Mouse (Mus musculus) forebrain, embryonic 14.5 days (tissue): ENCODE measurements at regions not wholly inside any gene's neighbourhood (a gene's known extent, or its start where the extent isn't known, plus 50 kb on each side); places are given as distances from the start of the nearest gene placed in this dataset.
"Not testable (repeated sequence)": the region's sequence is repeated elsewhere in the genome, so short reads cannot be mapped to it uniquely, and the experiment has no call there.

Source experiments
- ATAC-seq: fragments of 200-750 bp; cut with Nextera tagmentation; 2 replicates; pipeline ENCODE4 v1.8.0; 2017; ENCODE audit warnings: mild to moderate bottlenecking, moderate library complexity
- DNase-seq: peaks from one replicate; pipeline ENCODE4 v3.0.0-alpha.2; 2015; ENCODE audit warnings: low spot score
- H3K27ac ChIP-seq: fragments of 300-500 bp; sonication (generic); 2 replicates; pipeline ENCODE4 v1.5.1; 2014; ENCODE audit warnings: low read depth, mild to moderate bottlenecking, control low read depth, low read length, moderate library complexity
- H3K27me3 ChIP-seq: fragments of 300-500 bp; sonication (generic); replicated peaks from 2 replicates; pipeline ENCODE4 v1.6.1; 2014; ENCODE audit warnings: low read length, control low read depth, mixed read lengths; ENCODE audit not compliant: control insufficient read depth, insufficient read depth
- H3K36me3 ChIP-seq: fragments of 300-500 bp; sonication (generic); 2 replicates; pipeline ENCODE4 v1.6.1; 2014; ENCODE audit warnings: low read length, control low read depth; ENCODE audit not compliant: control insufficient read depth, insufficient read depth
- H3K4me1 ChIP-seq: fragments of 300-500 bp; sonication (generic); 2 replicates; pipeline ENCODE4 v1.6.1; 2014; ENCODE audit warnings: antibody characterized with exemption, low read length, control low read depth; ENCODE audit not compliant: control insufficient read depth, insufficient read depth
- H3K4me2 ChIP-seq: fragments of 300-500 bp; sonication (generic); 2 replicates; pipeline ENCODE4 v1.6.1; 2014; ENCODE audit warnings: mild to moderate bottlenecking, control low read depth, low read length
- H3K4me3 ChIP-seq: fragments of 300-500 bp; sonication (generic); 2 replicates; pipeline ENCODE4 v1.5.1; 2014; ENCODE audit warnings: low read depth, low read length, control low read depth
- H3K9ac ChIP-seq: fragments of 300-500 bp; sonication (generic); 2 replicates; pipeline ENCODE4 v1.6.1; 2014; ENCODE audit warnings: mild to moderate bottlenecking, low read length, control low read depth, moderate library complexity
- H3K9me3 ChIP-seq: fragments of 300-500 bp; sonication (generic); replicated peaks from 2 replicates; pipeline ENCODE4 v1.6.1; 2016; ENCODE audit warnings: low read length, control low read depth, mixed read lengths; ENCODE audit not compliant: control insufficient read depth
- WGBS: fragments of 180-500 bp; shearing (Covaris S2); extraction: QIAGEN DNeasy Blood & Tissue Kit; methylation state at CpG from one replicate; pipeline ENCODE4 v1.1.7; 2014; 5-methylcytosine and 5-hydroxymethylcytosine counted together

DNA sequence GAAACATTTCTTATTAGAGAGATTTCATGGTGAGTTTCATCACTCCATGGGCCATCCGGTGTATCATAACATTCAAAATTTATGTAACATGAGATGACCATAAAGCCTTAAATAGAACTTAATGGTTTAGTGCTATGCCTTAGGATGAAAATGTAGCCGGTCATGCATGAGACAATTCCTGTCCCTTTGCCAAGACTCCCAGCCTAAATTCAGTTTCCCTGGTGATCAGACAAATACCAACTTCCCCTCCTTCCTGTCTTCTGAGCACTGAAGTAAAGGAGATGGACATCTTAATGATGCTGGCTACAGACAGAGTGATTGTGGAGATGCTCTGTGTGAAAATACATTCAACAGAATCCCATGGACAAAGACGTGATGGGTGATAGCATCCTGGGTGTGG lies 322.7 kb downstream of the Ets1 start:
- H3K4me2 ChIP-seq, result no peak overlapping the region
- WGBS, result 59% methylated on average over 3 of the region's 3 CpGs
- H3K36me3 ChIP-seq, result no peaks in the 10 kb centered on the region
- H3K27me3 ChIP-seq, result no peaks in the 10 kb centered on the region
- H3K9me3 ChIP-seq, result no peaks in the 10 kb centered on the region
- ATAC-seq (no peak), DNase-seq (peak; percentile 24)
- no peak overlapping the region for H3K4me3 ChIP-seq
- H3K4me1 ChIP-seq, result no peaks in the 10 kb centered on the region
- H3K9ac ChIP-seq, result no peak overlapping the region
- no peak overlapping the region for H3K27ac ChIP-seq

DNA sequence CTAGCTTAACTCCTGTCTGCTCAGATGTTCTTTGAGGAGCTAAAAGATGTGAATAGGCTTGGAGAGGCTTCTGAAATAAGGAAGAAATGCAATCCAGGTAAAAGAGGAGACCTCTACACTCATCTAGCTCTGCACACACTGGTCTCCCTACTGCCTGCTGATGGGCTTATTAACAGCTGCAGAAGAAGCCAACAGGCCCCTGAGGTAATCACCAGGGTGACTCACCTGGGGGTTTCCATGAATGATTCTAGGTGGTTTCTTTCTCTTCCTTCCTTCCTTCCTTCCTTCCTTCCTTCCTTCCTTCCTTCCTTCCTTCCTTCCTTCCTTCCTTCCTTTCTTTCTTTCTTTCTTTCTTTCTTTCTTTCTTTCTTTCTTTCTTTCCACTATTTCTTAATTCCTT lies 323.4 kb downstream of the Ets1 start:
- H3K4me3 ChIP-seq, H3K4me2 ChIP-seq, H3K36me3 ChIP-seq, DNase-seq, ATAC-seq, H3K27me3 ChIP-seq, H3K9me3 ChIP-seq, H3K4me1 ChIP-seq, H3K27ac ChIP-seq, H3K9ac ChIP-seq: not testable (repeated sequence)

GRCm38 (mm10) chr9:32962679-32963205 lies 326.7 kb downstream of the Ets1 start:
- Histone ChIP-seq H3K4me1 (no peaks in the 10 kb centered on the region), H3K4me3 (no peak overlapping the region), H3K36me3 (no peaks in the 10 kb centered on the region), H3K4me2 (no peak overlapping the region), H3K9me3 (no peaks in the 10 kb centered on the region), H3K27ac (no peak overlapping the region), H3K27me3 (no peaks in the 10 kb centered on the region), H3K9ac (no peak overlapping the region)
- no peak for DNase-seq
- ATAC-seq, result no peak
- WGBS, result 93% methylated on average over 5 of the region's 5 CpGs

GRCm38 (mm10) chr9:32968446-32968845 lies 332.4 kb downstream of the Ets1 start:
- DNase-seq (no peak), ATAC-seq (no peak)
- H3K9ac ChIP-seq, result no peak overlapping the region
- H3K36me3 ChIP-seq, result no peaks in the 10 kb centered on the region
- no peaks in the 10 kb centered on the region for H3K9me3 ChIP-seq
- H3K27ac ChIP-seq, result no peak overlapping the region
- 66% methylated on average over 2 of the region's 2 CpGs for WGBS
- no peak overlapping the region for H3K4me3 ChIP-seq
- H3K4me1 ChIP-seq, result no peaks in the 10 kb centered on the region
- H3K4me2 ChIP-seq, result no peak overlapping the region
- H3K27me3 ChIP-seq, result no peaks in the 10 kb centered on the region

- H3K9me3 ChIP-seq, result no peaks in the 10 kb centered on the region
- H3K27me3 ChIP-seq, result no peaks in the 10 kb centered on the region
- DNase-seq, result no peak
- no peaks in the 10 kb centered on the region for H3K36me3 ChIP-seq
- no peak overlapping the region for H3K4me2 ChIP-seq
- no peak for ATAC-seq
- no peaks in the 10 kb centered on the region for H3K4me1 ChIP-seq
- 85% methylated on average over 5 of the region's 5 CpGs for WGBS
- no peak overlapping the region for H3K9ac ChIP-seq
- no peak overlapping the region for H3K27ac ChIP-seq
- H3K4me3 ChIP-seq, result no peak overlapping the region
Observed at GRCm38 (mm10) chr9:32971421-32971820, 335.4 kb downstream of the Ets1 start.

DNA sequence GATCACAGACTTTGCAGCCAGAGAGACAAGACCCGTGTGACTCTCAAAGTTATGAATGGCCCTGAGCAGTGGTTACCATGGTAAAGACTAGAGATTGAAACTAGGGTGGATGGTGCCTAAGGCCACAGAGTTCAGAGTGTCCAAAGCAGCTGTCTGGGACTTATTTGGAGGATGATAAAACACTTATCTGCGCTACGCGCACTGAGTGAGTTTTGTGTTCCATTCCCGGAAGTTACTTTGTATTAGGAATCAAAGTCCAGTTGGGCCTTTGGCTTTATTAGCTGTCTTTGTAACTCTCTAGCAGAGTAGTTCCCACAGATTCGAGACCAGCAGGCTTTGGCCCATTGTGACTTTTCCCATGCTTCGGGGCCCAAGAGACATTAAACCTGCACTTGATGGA lies 335.9 kb downstream of the Ets1 start:
- Histone ChIP-seq H3K4me3 (no peak overlapping the region), H3K4me2 (no peak overlapping the region), H3K27me3 (no peaks in the 10 kb centered on the region), H3K4me1 (no peaks in the 10 kb centered on the region), H3K9me3 (no peaks in the 10 kb centered on the region), H3K36me3 (no peaks in the 10 kb centered on the region), H3K27ac (no peak overlapping the region), H3K9ac (no peak overlapping the region)
- 85% methylated on average over 7 of the region's 7 CpGs for WGBS
- DNase-seq (no peak), ATAC-seq (no peak)

- no peaks in the 10 kb centered on the region for H3K27me3 ChIP-seq
- 83% methylated on average over 7 of the region's 7 CpGs for WGBS
- H3K27ac ChIP-seq, result no peak overlapping the region
- no peak for ATAC-seq
- no peak for DNase-seq
- no peaks in the 10 kb centered on the region for H3K9me3 ChIP-seq
- H3K4me1 ChIP-seq, result no peaks in the 10 kb centered on the region
- H3K36me3 ChIP-seq, result no peaks in the 10 kb centered on the region
- no peak overlapping the region for H3K4me3 ChIP-seq
- no peak overlapping the region for H3K9ac ChIP-seq
- H3K4me2 ChIP-seq, result no peak overlapping the region
Observed at GRCm38 (mm10) chr9:32972431-32973052, 336.5 kb downstream of the Ets1 start.

DNA sequence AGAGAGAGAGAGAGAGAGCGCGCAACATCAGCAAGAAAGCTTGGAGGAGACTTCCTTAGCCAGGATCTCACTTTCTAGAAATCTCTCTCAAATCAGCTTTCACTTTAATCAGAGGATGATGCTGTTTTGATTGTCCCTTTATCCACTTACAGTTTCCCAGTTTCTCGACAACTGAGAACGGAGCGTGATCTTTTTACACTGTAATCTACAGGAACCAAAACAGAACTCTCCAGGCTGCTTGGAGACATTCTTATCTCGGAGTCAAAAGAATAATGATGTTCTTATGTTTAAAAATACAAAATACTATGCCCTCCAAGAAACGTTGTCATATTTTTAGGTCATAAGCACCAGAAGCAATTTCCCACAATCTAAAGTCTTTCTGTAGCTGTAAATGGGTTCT lies 341.7 kb downstream of the Ets1 start:
- ATAC-seq (no peak), DNase-seq (no peak)
- Histone ChIP-seq H3K4me1 (no peaks in the 10 kb centered on the region), H3K27ac (no peak overlapping the region), H3K4me3 (no peak overlapping the region), H3K27me3 (no peaks in the 10 kb centered on the region), H3K36me3 (no peaks in the 10 kb centered on the region), H3K9me3 (no peaks in the 10 kb centered on the region), H3K4me2 (no peak overlapping the region), H3K9ac (no peak overlapping the region)
- WGBS, result 91% methylated on average over 7 of the region's 7 CpGs

DNA sequence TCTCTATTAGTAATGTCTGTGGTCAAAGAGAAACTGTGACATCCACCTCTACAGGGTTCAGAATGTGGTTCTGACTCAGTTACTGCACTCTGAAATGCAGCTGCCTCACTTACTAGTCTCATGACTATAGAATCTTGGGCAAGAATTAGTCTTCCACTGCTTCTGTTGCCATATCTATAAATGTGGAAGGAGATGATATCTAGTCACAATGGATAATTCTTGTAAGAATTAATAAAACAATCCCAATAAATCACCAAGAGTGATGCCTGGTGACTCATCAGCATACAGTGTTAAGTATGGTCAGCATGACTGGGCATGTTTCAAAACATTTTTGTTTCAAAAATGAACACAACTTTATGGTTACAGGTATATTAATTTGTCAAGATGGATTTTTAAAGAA lies 344.8 kb downstream of the Ets1 start:
- no peak overlapping the region for H3K27ac ChIP-seq
- no peaks in the 10 kb centered on the region for H3K27me3 ChIP-seq
- no peaks in the 10 kb centered on the region for H3K9me3 ChIP-seq
- H3K4me1 ChIP-seq, result no peaks in the 10 kb centered on the region
- no peak for DNase-seq
- H3K4me2 ChIP-seq, result no peak overlapping the region
- no peak overlapping the region for H3K9ac ChIP-seq
- H3K36me3 ChIP-seq, result no peaks in the 10 kb centered on the region
- H3K4me3 ChIP-seq, result no peak overlapping the region
- ATAC-seq, result no peak
